Mouse (Mus musculus) spleen, adult 12 weeks (tissue): ENCODE measurements around the gene Cmah.

ENCODE experiments used
- DNase-seq: peaks from one replicate; pipeline ENCODE4 v3.0.0; 2022; ENCODE audit warnings: low spot score

Gene Cmah

DNA sequence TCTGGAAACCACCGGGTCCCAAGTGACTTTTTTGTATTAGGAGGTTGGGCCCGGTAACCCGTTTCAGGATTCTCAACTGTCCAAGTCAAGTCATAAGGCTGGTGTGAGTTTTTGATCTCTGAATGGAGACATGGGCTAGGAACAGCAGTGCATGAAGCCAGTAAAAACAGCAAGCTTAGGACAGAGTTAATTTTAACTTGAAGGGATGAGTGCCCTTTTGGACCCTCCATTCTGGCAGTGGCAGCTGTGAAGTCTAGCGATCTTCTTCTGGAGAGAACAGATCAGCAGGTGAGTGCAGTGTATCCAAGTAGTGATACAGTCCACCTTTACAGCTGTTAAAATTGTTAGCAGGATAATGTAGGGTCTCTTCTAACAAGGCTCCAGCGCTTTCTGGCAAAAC, at the start of gene Cmah:
Cmah (plus strand) TSS at position 204 of the 400 bp plus-strand sequence.
- no peak for DNase-seq

- DNase-seq, result no peak
These were observed 47.8 kb upstream of the Cmah start for GRCm38 (mm10) chr13:24279407-24279761.

GRCm38 (mm10) chr13:24279762-24280438, 47.3 kb upstream of the Cmah start:
- no peak for DNase-seq

- peak; percentile 21 for DNase-seq
These were observed 46.5 kb upstream of the Cmah start, which contains the start of gene Carmil1 for GRCm38 (mm10) chr13:24280439-24281431. Gene Carmil1, minus strand, starts transcription at chr13:24280795.

- no peak for DNase-seq
These were observed 39.8 kb upstream of the Cmah start for GRCm38 (mm10) chr13:24287381-24287780.

- DNase-seq, result peak; percentile 25
These were observed 30.0 kb upstream of the Cmah start for GRCm38 (mm10) chr13:24297252-24297651.

GRCm38 (mm10) chr13:24305486-24305885, 21.7 kb upstream of the Cmah start:
- no peak for DNase-seq

DNA sequence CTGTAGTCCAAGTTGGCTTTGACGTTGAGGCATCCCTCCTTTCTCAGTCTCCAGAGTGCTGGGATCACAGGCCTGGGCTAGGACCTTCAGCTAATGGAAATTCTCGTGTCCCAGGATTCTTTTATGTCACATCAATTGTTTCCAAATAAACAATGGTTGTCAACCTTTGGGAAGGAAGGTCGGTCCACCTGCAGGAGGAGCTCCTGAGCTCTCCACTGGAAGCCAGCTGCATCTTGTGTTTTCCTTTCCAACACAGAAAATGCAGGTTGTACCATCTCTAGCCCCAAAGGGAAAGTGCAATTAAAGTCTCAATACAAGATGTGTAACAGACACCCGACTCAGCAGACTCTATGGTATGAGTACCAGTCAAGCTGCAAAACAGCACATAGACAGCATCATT, 21.0 kb upstream of the Cmah start:
- no peak for DNase-seq

- DNase-seq, result no peak
These were observed 15.9 kb upstream of the Cmah start for GRCm38 (mm10) chr13:24311011-24311940.

GRCm38 (mm10) chr13:24316563-24316962, 10.6 kb upstream of the Cmah start:
- DNase-seq, result no peak

DNA sequence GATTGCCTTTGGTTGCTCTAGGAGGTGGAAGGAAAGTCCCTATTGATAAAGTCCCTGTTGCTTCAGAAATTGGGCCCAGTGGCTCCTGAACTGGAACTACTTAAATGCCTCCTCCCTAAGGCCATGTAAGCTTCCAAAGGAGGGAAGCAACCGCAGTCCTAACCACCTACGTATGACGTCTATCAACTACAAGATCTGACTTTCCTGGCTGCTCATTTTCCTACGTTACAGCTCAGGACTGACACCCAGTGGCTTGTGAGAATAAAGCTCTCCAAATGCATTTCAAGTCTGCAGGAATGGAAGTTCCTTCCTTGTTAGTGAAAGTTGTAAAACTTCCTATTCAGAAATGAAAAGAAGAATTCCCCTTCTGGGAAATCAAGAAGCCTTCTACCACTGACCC, 8.6 kb upstream of the Cmah start:
- DNase-seq, result no peak

- no peak for DNase-seq
These were observed 5.9 kb upstream of the Cmah start for GRCm38 (mm10) chr13:24321313-24321712.

GRCm38 (mm10) chr13:24328036-24328817, 1.0 kb downstream of the Cmah start:
- no peak for DNase-seq

GRCm38 (mm10) chr13:24330128-24330527, 2.9 kb downstream of the Cmah start:
- no peak for DNase-seq

DNA sequence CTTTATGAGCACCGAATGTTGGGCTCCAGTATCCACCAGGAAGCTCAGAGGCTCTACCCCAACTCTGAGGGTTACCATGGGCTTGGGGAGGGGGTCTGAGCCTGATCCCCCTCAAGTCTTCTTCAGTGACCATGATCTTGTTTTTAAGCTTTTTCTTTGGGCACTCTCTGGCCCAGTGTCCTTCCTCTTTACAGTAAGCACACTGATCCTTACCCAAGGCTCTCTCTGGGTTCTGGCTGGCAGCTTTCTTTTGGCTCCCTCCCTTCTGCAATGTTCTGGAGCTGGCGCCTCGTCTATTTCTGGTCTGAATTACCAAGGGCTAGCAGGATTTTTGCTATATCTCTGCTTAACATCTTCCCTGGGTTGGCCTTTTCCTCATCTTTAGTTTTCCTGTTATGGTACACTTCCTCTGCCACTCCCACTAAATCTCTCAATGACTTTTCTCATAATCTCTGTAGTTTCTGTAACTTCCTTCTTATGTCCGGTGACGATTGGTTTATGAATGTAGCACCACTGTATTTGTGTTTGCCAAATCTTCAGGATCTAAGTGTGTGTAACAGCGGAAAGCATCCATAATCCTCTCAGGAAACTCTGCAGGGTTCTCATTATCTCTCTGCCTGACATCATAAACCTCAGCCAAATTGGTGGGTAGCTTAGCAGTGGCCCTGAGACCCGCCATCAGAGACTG, 3.8 kb downstream of the Cmah start:
- no peak for DNase-seq

DNA sequence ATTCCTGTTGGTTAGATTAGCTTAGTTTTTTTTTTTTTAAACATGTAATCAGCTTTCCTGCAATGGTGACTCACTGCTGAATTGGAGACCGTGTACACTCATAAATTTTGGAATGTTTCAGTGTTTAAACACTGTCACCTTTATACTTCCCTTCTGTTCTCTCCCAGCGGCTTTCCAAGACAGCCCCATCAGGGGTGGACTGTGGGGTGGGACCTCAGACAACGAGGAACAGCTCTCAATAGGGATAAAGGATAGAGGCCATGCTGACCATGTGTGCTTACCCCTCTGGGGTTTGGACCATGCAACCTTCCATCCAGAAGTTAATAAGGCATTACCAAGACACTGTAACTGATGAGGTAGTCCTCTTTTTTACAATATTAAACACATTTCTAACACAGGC, 5.3 kb downstream of the Cmah start:
- DNase-seq, result no peak

DNA sequence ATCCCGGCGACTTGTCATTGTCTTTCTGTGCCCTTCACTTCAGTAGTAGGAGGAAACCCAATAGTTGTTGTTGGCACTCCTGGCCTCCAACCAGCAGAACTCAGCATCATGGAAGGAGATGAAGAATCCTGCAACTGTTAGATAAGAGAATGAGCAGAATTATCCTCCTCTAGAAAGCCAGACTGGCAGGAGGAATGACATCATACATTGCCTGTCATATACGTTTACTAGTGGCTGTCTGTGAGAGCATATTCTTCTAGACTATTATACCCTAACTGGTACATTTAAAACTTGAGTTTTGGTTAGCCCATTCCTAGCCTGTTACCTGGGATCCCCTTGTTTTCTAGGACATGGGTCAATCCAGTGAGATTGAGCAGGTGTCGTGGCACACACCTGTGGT, 9.6 kb downstream of the Cmah start:
- DNase-seq, result no peak

- peak; percentile 29 for DNase-seq
These were observed 10.7 kb downstream of the Cmah start for GRCm38 (mm10) chr13:24337874-24338273.

DNA sequence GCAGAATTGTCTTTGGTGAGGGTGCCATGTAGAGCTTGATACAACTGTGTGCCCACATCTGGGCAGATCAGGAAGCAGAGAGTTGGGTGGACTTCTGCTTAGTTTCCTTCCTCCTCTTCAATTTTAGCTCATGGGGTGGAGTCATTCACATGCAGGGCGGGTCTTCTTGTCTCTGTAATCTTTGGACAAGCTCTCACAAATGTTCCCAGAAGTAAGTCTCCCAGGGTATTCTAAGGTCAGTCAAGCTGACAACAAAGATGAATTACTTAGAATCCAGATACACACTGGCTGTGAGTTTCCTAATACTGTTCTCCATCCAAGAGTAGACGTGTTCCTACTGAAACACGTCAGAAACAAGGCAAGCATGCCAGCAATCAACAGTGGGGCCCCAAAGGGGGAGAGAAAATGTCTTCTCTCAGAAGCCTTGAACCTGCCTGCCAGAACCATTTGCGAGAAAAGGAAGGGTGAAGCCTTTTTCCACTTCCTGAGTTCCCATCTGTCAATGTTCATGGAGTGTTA, 11.2 kb downstream of the Cmah start:
- no peak for DNase-seq

DNA sequence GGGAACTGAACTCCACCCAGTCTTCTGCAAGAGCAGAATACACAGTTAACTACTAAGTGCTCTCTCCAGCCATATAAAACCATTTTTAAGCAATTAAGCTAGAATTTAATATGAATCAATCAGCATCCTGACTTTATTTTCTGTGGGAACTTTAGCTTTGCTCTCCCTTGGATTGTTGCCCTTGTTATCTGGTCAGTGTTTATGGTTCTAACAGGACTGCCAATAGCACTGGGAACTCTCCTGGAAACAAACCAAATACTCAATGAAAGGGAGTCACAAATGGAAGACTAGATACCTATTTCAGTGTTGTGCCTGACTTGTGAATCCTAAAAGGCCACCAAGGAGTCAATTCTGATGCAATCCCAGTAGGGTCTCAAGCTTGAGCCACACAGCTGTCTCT, 12.7 kb downstream of the Cmah start:
- DNase-seq, result no peak
